Mouse (Mus musculus) heart, postnatal 0 days (tissue): ENCODE data around the gene Cdyl. TPM values are rescaled to one million over a fixed set of nuclear protein-coding genes. Genes with fewer than 3 reads are reported as not detected.
A peak's percentile ranks its signal among the peaks of the same experiment; 100 is the strongest.

ENCODE experiments used
- ATAC-seq: fragments of 200-750 bp; cut with Nextera tagmentation; 2 replicates; pipeline ENCODE4 v1.8.0; 2017; ENCODE audit warnings: low read depth, moderate number of reproducible peaks, moderate library complexity; ENCODE audit not compliant: insufficient read depth
- DNase-seq: peaks from one replicate; pipeline ENCODE4 v3.0.0-alpha.2; 2016; ENCODE audit warnings: low spot score
- H3K27ac ChIP-seq: fragments of 300-500 bp; sonication (generic); 2 replicates; pipeline ENCODE4 v1.5.1; 2014; ENCODE audit warnings: low read depth, mild to moderate bottlenecking
- H3K27me3 ChIP-seq: fragments of 300-500 bp; sonication (generic); 2 replicates; pipeline ENCODE4 v1.6.1; 2014; ENCODE audit warnings: low read length, mixed read lengths; ENCODE audit not compliant: control insufficient read depth, insufficient read depth
- H3K36me3 ChIP-seq: fragments of 300-500 bp; sonication (generic); replicated peaks from 2 replicates; pipeline ENCODE4 v1.6.1; 2014; ENCODE audit warnings: low read length, mixed read lengths; ENCODE audit not compliant: control insufficient read depth, insufficient read depth
- H3K4me1 ChIP-seq: fragments of 300-500 bp; sonication (generic); 2 replicates; pipeline ENCODE4 v1.6.1; 2014; ENCODE audit warnings: antibody characterized with exemption; ENCODE audit not compliant: control insufficient read depth, insufficient read depth
- H3K4me2 ChIP-seq: fragments of 300-500 bp; sonication (generic); 2 replicates; pipeline ENCODE4 v1.6.1; 2014; ENCODE audit warnings: low read depth, mild to moderate bottlenecking, low read length, moderate library complexity
- H3K4me3 ChIP-seq: fragments of 300-500 bp; sonication (generic); 2 replicates; pipeline ENCODE4 v1.5.1; 2014; ENCODE audit warnings: low read depth, low read length
- H3K9ac ChIP-seq: fragments of 300-500 bp; sonication (generic); replicated peaks from 2 replicates; pipeline ENCODE4 v1.6.1; 2014; ENCODE audit warnings: low read depth, low read length, mixed read lengths
- H3K9me3 ChIP-seq: fragments of 300-500 bp; sonication (generic); replicated peaks from 2 replicates; pipeline ENCODE4 v1.6.1; 2016; ENCODE audit warnings: low read length; ENCODE audit not compliant: control insufficient read depth
- CTCF ChIP-seq: IDR thresholded peaks from 2 replicates; pipeline ENCODE4 v1.5.1; 2016; ENCODE audit warnings: antibody characterized with exemption, control low read depth, low read depth
- EP300 ChIP-seq: IDR thresholded peaks from 2 replicates; pipeline ENCODE4 v1.6.1; 2016; ENCODE audit warnings: antibody characterized with exemption, low read depth
- WGBS: fragments of 180-500 bp; shearing (Covaris S2); extraction: QIAGEN DNeasy Blood & Tissue Kit; methylation state at CpG from one replicate; pipeline ENCODE4 v1.1.7; 2014; 5-methylcytosine and 5-hydroxymethylcytosine counted together
- polyA plus RNA-seq: library from polyadenylated mRNA; unstranded; fragments of >200 nt; fragmentation: Nextera tagmentation; extraction: Ambion mirVana; gene quantifications from 2 replicates; pipeline ENCODE4 v1.2.1, GENCODE M21; 2015
- total RNA-seq: library from RNA; depleted of rRNA; stranded (reverse); fragments of >200 nt; gene quantifications from 2 replicates; pipeline ENCODE4 v1.2.3, GENCODE M21; 2014; ENCODE audit warnings: low replicate concordance

Cdyl gene
- total and polyA plus RNA-seq, 2 experiments from 2014 or later, result 6.1 to 9.2 TPM

- ATAC-seq (no peak), DNase-seq (no peak)
- no peak for TF ChIP-seq CTCF
- TF ChIP-seq EP300, result no peak
- Histone ChIP-seq H3K9me3 (no peaks in the 10 kb centered on the region), H3K4me1 (peaks cover 65% of the 10 kb centered on the region), H3K27ac (peak overlapping the region; percentile 87), H3K36me3 (no peaks in the 10 kb centered on the region), H3K4me2 (peak overlapping the region; percentile 39), H3K27me3 (no peaks in the 10 kb centered on the region), H3K4me3 (no peak overlapping the region), H3K9ac (no peak overlapping the region)
- 7% methylated on average over 2 of the region's 2 CpGs for WGBS
Measured at GRCm38 (mm10) chr13:35795887-35796286, 136.3 kb downstream of the Cdyl start.

- peak; percentile 89 for ATAC-seq
- peak; percentile 74 for DNase-seq
- Histone ChIP-seq H3K27me3 (no peaks in the 10 kb centered on the region), H3K4me2 (peak overlapping the region; percentile 39), H3K4me1 (peaks cover 65% of the 10 kb centered on the region), H3K27ac (peak overlapping the region; percentile 87), H3K4me3 (no peak overlapping the region), H3K9me3 (no peaks in the 10 kb centered on the region), H3K36me3 (no peaks in the 10 kb centered on the region), H3K9ac (no peak overlapping the region)
- 11% methylated on average over 4 of the region's 4 CpGs for WGBS
- 0 out of 2 replicates have a peak, but pooled peaks have one; percentile 29 for TF ChIP-seq EP300
- TF ChIP-seq CTCF, result no peak
Measured at GRCm38 (mm10) chr13:35796352-35796751, 136.7 kb downstream of the Cdyl start.

GRCm38 (mm10) chr13:35797811-35798522, 138.3 kb downstream of the Cdyl start:
- TF ChIP-seq CTCF (no peak), EP300 (no peak)
- no peak overlapping the region for H3K9ac ChIP-seq
- DNase-seq (peak; percentile 64), ATAC-seq (peak; percentile 55; the same call in 1 of the 2 replicates)
- H3K4me1 ChIP-seq, result peaks cover 61% of the 10 kb centered on the region
- no peak overlapping the region for H3K4me3 ChIP-seq
- no peaks in the 10 kb centered on the region for H3K27me3 ChIP-seq
- H3K27ac ChIP-seq, result peak overlapping the region; percentile 87
- H3K36me3 ChIP-seq, result no peaks in the 10 kb centered on the region
- 49% methylated on average over 13 of the region's 13 CpGs for WGBS
- H3K4me2 ChIP-seq, result peak overlapping the region; percentile 17; the same call in 1 of the 2 replicates
- no peaks in the 10 kb centered on the region for H3K9me3 ChIP-seq

GRCm38 (mm10) chr13:35798645-35799044, 139.0 kb downstream of the Cdyl start:
- ATAC-seq (0 out of 2 replicates have a peak, but pooled peaks have one; percentile 7), DNase-seq (no peak)
- H3K4me2 ChIP-seq, result no peak overlapping the region
- H3K4me1 ChIP-seq, result peaks cover 61% of the 10 kb centered on the region
- WGBS, result 37% methylated on average over 9 of the region's 9 CpGs
- H3K9ac ChIP-seq, result no peak overlapping the region
- H3K9me3 ChIP-seq, result no peaks in the 10 kb centered on the region
- TF ChIP-seq EP300, result no peak
- peak; percentile 58 for TF ChIP-seq CTCF
- H3K27me3 ChIP-seq, result no peaks in the 10 kb centered on the region
- H3K36me3 ChIP-seq, result no peaks in the 10 kb centered on the region
- no peak overlapping the region for H3K4me3 ChIP-seq
- H3K27ac ChIP-seq, result peak overlapping the region; percentile 87

- DNase-seq, result no peak
- no peak overlapping the region for H3K4me3 ChIP-seq
- H3K27ac ChIP-seq, result no peak overlapping the region
- H3K4me2 ChIP-seq, result no peak overlapping the region
- H3K27me3 ChIP-seq, result no peaks in the 10 kb centered on the region
- WGBS, result 83% methylated on average over 7 of the region's 7 CpGs
- H3K9me3 ChIP-seq, result no peaks in the 10 kb centered on the region
- TF ChIP-seq CTCF, result no peak
- no peak for TF ChIP-seq EP300
- H3K36me3 ChIP-seq, result no peaks in the 10 kb centered on the region
- H3K4me1 ChIP-seq, result peaks cover 49% of the 10 kb centered on the region
- no peak for ATAC-seq
- H3K9ac ChIP-seq, result no peak overlapping the region
Measured at GRCm38 (mm10) chr13:35800270-35800669, 140.6 kb downstream of the Cdyl start.

GRCm38 (mm10) chr13:35805727-35806126, 146.1 kb downstream of the Cdyl start:
- no peak overlapping the region for H3K4me2 ChIP-seq
- DNase-seq (no peak), ATAC-seq (no peak)
- H3K4me1 ChIP-seq, result peaks cover 36% of the 10 kb centered on the region
- TF ChIP-seq CTCF (no peak), EP300 (no peak)
- no peak overlapping the region for H3K27ac ChIP-seq
- no peaks in the 10 kb centered on the region for H3K9me3 ChIP-seq
- 61% methylated on average over 3 of the region's 3 CpGs for WGBS
- H3K4me3 ChIP-seq, result no peak overlapping the region
- no peak overlapping the region for H3K9ac ChIP-seq
- no peaks in the 10 kb centered on the region for H3K36me3 ChIP-seq
- H3K27me3 ChIP-seq, result no peaks in the 10 kb centered on the region
